Mouse (Mus musculus): ENCODE data around the gene Lrrc40.
"Not testable (repeated sequence)": the region's sequence is repeated elsewhere in the genome, so short reads cannot be mapped to it uniquely, and the experiment has no call there.

Lrrc40 gene

GRCm38 (mm10) chr3:158091601-158092000 is 55.1 kb downstream of the Lrrc40 start:
- no peak for DNase-seq

GRCm38 (mm10) chr3:158093919-158094318 is 57.5 kb downstream of the Lrrc40 start:
- no peak for DNase-seq

DNA sequence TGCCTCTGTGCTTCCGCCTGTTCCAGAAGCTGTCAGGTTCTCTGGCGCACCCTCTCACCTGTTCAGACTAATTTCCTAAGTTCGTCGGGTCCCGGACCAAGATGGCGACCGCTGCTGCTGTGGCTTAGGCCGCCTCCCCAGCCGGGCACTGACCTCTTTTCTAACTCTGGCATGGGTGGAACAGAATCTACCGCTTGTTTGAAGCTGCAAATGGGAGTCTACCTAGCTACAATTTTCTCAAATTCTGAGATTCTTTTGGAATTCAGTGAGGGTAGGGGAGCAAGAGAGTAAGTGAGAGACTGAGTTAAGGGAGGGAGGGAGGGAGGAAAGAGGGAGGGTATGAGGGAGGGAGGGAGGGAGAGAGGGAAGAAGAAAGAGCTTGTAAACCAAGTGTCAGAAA is 65.6 kb downstream of the Lrrc40 start:
- DNase-seq, result not testable (repeated sequence)

- not testable (repeated sequence) for DNase-seq
Observed at GRCm38 (mm10) chr3:158102530-158102929, 66.1 kb downstream of the Lrrc40 start.

DNA sequence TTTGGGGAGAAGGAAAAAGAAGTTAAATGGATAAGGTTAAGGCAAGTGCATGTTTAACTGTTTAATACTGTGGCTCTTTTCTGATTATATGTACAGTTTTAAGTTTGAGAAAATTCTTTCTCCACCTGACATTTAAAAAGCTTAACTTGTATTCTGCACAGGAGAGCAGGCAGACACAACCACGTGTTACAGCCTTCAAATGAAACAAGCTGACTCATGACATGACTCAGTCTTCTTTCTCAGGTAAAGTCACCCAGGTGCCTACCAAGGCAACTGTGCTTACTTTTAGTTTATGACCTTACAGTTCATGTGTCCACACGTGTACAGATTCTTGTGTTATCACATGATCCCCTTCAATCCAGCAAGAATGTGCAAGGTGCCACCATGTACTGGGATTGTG is 67.0 kb downstream of the Lrrc40 start:
- no peak for DNase-seq

GRCm38 (mm10) chr3:158105260-158105659 is 68.8 kb downstream of the Lrrc40 start:
- DNase-seq, result no peak

Data from lung, adult 18-20 months (tissue).